Mouse (Mus musculus) midbrain, postnatal 0 days (tissue): ENCODE measurements around the gene Tepsin. TPM values are rescaled to one million over a fixed set of nuclear protein-coding genes. Genes with fewer than 3 reads are reported as not detected.

ENCODE experiments used
- ATAC-seq: fragments of 200-750 bp; cut with Nextera tagmentation; 2 replicates; pipeline ENCODE4 v1.8.0; 2017; ENCODE audit warnings: moderate number of reproducible peaks, mild to moderate bottlenecking, moderate TSS enrichment, moderate library complexity; ENCODE audit not compliant: low FRiP score
- DNase-seq: peaks from one replicate; pipeline ENCODE4 v3.0.0-alpha.2; 2015; ENCODE audit warnings: low spot score
- H3K27ac ChIP-seq: fragments of 300-500 bp; sonication (generic); 2 replicates; pipeline ENCODE4 v1.5.1; 2014; ENCODE audit warnings: low read depth, mild to moderate bottlenecking, low read length, mixed read lengths
- H3K27me3 ChIP-seq: fragments of 300-500 bp; sonication (generic); 2 replicates; pipeline ENCODE4 v1.6.1; 2014; ENCODE audit warnings: low read length, control low read depth, mixed read lengths; ENCODE audit not compliant: insufficient read depth
- H3K36me3 ChIP-seq: fragments of 300-500 bp; sonication (generic); 2 replicates; pipeline ENCODE4 v1.6.1; 2014; ENCODE audit warnings: low read length, control low read depth, mixed read lengths; ENCODE audit not compliant: insufficient read depth
- H3K4me1 ChIP-seq: fragments of 300-500 bp; sonication (generic); 2 replicates; pipeline ENCODE4 v1.6.1; 2014; ENCODE audit warnings: mild to moderate bottlenecking, control low read depth, antibody characterized with exemption, low read length, mixed read lengths; ENCODE audit not compliant: insufficient read depth
- H3K4me2 ChIP-seq: fragments of 300-500 bp; sonication (generic); 2 replicates; pipeline ENCODE4 v1.6.1; 2014; ENCODE audit warnings: low read depth, mild to moderate bottlenecking, low read length, mixed read lengths; ENCODE audit not compliant: poor library complexity, severe bottlenecking
- H3K4me3 ChIP-seq: fragments of 300-500 bp; sonication (generic); 2 replicates; pipeline ENCODE4 v1.5.1; 2014; ENCODE audit warnings: low read depth, mild to moderate bottlenecking, low read length, moderate library complexity
- H3K9ac ChIP-seq: fragments of 300-500 bp; sonication (generic); replicated peaks from 2 replicates; pipeline ENCODE4 v1.6.1; 2014; ENCODE audit warnings: mild to moderate bottlenecking, low read length, moderate library complexity, mixed read lengths; ENCODE audit not compliant: poor library complexity, severe bottlenecking
- H3K9me3 ChIP-seq: fragments of 300-500 bp; sonication (generic); 2 replicates; pipeline ENCODE4 v1.6.1; 2016; ENCODE audit warnings: low read length, control low read depth
- CTCF ChIP-seq: IDR thresholded peaks from 2 replicates; pipeline ENCODE4 v1.5.1; 2016; ENCODE audit warnings: antibody characterized with exemption, mild to moderate bottlenecking
- WGBS: fragments of 180-500 bp; shearing (Covaris S2); extraction: QIAGEN DNeasy Blood & Tissue Kit; methylation state at CpG from one replicate; pipeline ENCODE4 v1.1.7; 2014; 5-methylcytosine and 5-hydroxymethylcytosine counted together
- polyA plus RNA-seq: library from polyadenylated mRNA; unstranded; fragments of >200 nt; fragmentation: Nextera tagmentation; extraction: Ambion mirVana; gene quantifications from 2 replicates; pipeline ENCODE4 v1.2.1, GENCODE M21; 2015
- total RNA-seq: library from RNA; depleted of rRNA; stranded (reverse); fragments of >200 nt; gene quantifications from 2 replicates; pipeline ENCODE4 v1.2.3, GENCODE M21; 2014

Tepsin gene
- total and polyA plus RNA-seq, 2 experiments from 2014 or later, result 14.9 to 32.1 TPM

- no peak for DNase-seq
- no peak overlapping the region for H3K4me2 ChIP-seq
- H3K4me1 ChIP-seq, result no peaks in the 10 kb centered on the region
- no peak for ATAC-seq
- H3K27ac ChIP-seq, result no peak overlapping the region
- WGBS, result 86% methylated on average over 5 of the region's 5 CpGs
- TF ChIP-seq CTCF, result no peak
- no peak overlapping the region for H3K9ac ChIP-seq
- H3K4me3 ChIP-seq, result no peak overlapping the region
- H3K9me3 ChIP-seq, result no peaks in the 10 kb centered on the region
- peaks cover 40% of the 10 kb centered on the region for H3K36me3 ChIP-seq
- H3K27me3 ChIP-seq, result no peaks in the 10 kb centered on the region
These were observed 35.2 kb downstream of the Tepsin start for GRCm38 (mm10) chr11:120063326-120063725.

GRCm38 (mm10) chr11:120060634-120061033, 37.9 kb downstream of the Tepsin start:
- Histone ChIP-seq H3K4me2 (no peak overlapping the region), H3K36me3 (peaks cover 19% of the 10 kb centered on the region), H3K9ac (no peak overlapping the region), H3K9me3 (no peaks in the 10 kb centered on the region), H3K4me1 (no peaks in the 10 kb centered on the region), H3K27me3 (no peaks in the 10 kb centered on the region), H3K27ac (no peak overlapping the region), H3K4me3 (no peak overlapping the region)
- no peak for TF ChIP-seq CTCF
- 85% methylated on average over 8 of the region's 8 CpGs for WGBS
- no peak for DNase-seq
- ATAC-seq, result no peak

GRCm38 (mm10) chr11:120055953-120056732, 42.4 kb downstream of the Tepsin start:
- Histone ChIP-seq H3K9me3 (no peaks in the 10 kb centered on the region), H3K4me2 (no peak overlapping the region), H3K27ac (no peak overlapping the region), H3K4me3 (no peak overlapping the region), H3K9ac (no peak overlapping the region), H3K36me3 (no peaks in the 10 kb centered on the region), H3K4me1 (0 out of 2 replicates have a peak, but pooled peaks cover 5% of the 10 kb centered on the region), H3K27me3 (no peaks in the 10 kb centered on the region)
- DNase-seq (no peak), ATAC-seq (no peak)
- TF ChIP-seq CTCF, result no peak
- 86% methylated on average over 12 of the region's 12 CpGs for WGBS

- 82% methylated on average over 4 of the region's 4 CpGs for WGBS
- TF ChIP-seq CTCF, result no peak
- Histone ChIP-seq H3K36me3 (no peaks in the 10 kb centered on the region), H3K4me1 (peaks cover 7% of the 10 kb centered on the region), H3K27ac (no peak overlapping the region), H3K9ac (no peak overlapping the region), H3K4me2 (no peak overlapping the region), H3K4me3 (no peak overlapping the region), H3K9me3 (no peaks in the 10 kb centered on the region), H3K27me3 (no peaks in the 10 kb centered on the region)
- ATAC-seq (no peak), DNase-seq (no peak)
These were observed 44.7 kb downstream of the Tepsin start for GRCm38 (mm10) chr11:120053846-120054245.

- TF ChIP-seq CTCF, result no peak
- H3K4me2 ChIP-seq, result no peak overlapping the region
- DNase-seq, result no peak
- H3K27me3 ChIP-seq, result no peaks in the 10 kb centered on the region
- no peak for ATAC-seq
- no peaks in the 10 kb centered on the region for H3K9me3 ChIP-seq
- 76% methylated on average over 9 of the region's 9 CpGs for WGBS
- H3K4me1 ChIP-seq, result peaks cover 21% of the 10 kb centered on the region
- no peak overlapping the region for H3K27ac ChIP-seq
- no peak overlapping the region for H3K4me3 ChIP-seq
- H3K36me3 ChIP-seq, result no peaks in the 10 kb centered on the region
- H3K9ac ChIP-seq, result no peak overlapping the region
These were observed 46.3 kb downstream of the Tepsin start for GRCm38 (mm10) chr11:120052274-120052673.

- Histone ChIP-seq H3K27me3 (no peaks in the 10 kb centered on the region), H3K27ac (peak overlapping the region; percentile 32; the same call in 1 of the 2 replicates), H3K4me1 (peaks cover 21% of the 10 kb centered on the region), H3K9ac (peak overlapping the region; percentile 29; the same call in 1 of the 2 replicates), H3K9me3 (no peaks in the 10 kb centered on the region), H3K4me2 (no peak overlapping the region), H3K36me3 (no peaks in the 10 kb centered on the region), H3K4me3 (no peak overlapping the region)
- peak; percentile 86 for DNase-seq
- TF ChIP-seq CTCF, result no peak
- 40% methylated on average over 14 of the region's 14 CpGs for WGBS
- peak; percentile 29; the same call in 1 of the 2 replicates for ATAC-seq
These were observed 47.3 kb downstream of the Tepsin start for GRCm38 (mm10) chr11:120051124-120051811.
